Mouse (Mus musculus): Measurements from ENCODE around the gene Gramd4.

Gramd4 gene

GRCm38 (mm10) chr15:86057413-86057812, at the start of gene Gramd4:
Gene Gramd4, plus strand, starts transcription at chr15:86057695.
- peak; percentile 80 to 83 for DNase-seq

- DNase-seq = no peak
Measured at GRCm38 (mm10) chr15:86013130-86013529, 44.4 kb upstream of the Gramd4 start.

- no peak for DNase-seq
Measured at GRCm38 (mm10) chr15:86013656-86014055, 43.8 kb upstream of the Gramd4 start.

GRCm38 (mm10) chr15:86015026-86015425, 42.5 kb upstream of the Gramd4 start:
- DNase-seq = no peak

- no peak for DNase-seq
Measured at GRCm38 (mm10) chr15:86015860-86016541, 41.5 kb upstream of the Gramd4 start.

- DNase-seq = no peak
Measured at GRCm38 (mm10) chr15:86017336-86017735, 40.2 kb upstream of the Gramd4 start.

GRCm38 (mm10) chr15:86018753-86019512, 38.6 kb upstream of the Gramd4 start:
- DNase-seq = no peak

GRCm38 (mm10) chr15:86020008-86020407, 37.5 kb upstream of the Gramd4 start:
- DNase-seq = no peak

GRCm38 (mm10) chr15:86021301-86021700, 36.2 kb upstream of the Gramd4 start:
- DNase-seq = no peak

- no peak for DNase-seq
Measured at GRCm38 (mm10) chr15:86021971-86022370, 35.5 kb upstream of the Gramd4 start.

- DNase-seq = no peak
Measured at GRCm38 (mm10) chr15:86027871-86028270, 29.6 kb upstream of the Gramd4 start.

GRCm38 (mm10) chr15:86029981-86030380, 27.5 kb upstream of the Gramd4 start:
- DNase-seq = no peak

GRCm38 (mm10) chr15:86032811-86033190, 24.7 kb upstream of the Gramd4 start:
- DNase-seq = no peak

- no peak for DNase-seq
Measured at GRCm38 (mm10) chr15:86033191-86033841, 24.2 kb upstream of the Gramd4 start, which contains the start of gene Celsr1. Gene Celsr1, minus strand, starts transcription at chr15:86033777.

- DNase-seq = no peak
Measured at GRCm38 (mm10) chr15:86034021-86034523, 23.4 kb upstream of the Gramd4 start.

- no peak for DNase-seq
Measured at GRCm38 (mm10) chr15:86034781-86035360, 22.6 kb upstream of the Gramd4 start.

- DNase-seq = no peak
Measured at GRCm38 (mm10) chr15:86035913-86036312, 21.6 kb upstream of the Gramd4 start.

- peak; percentile 71 to 76 for DNase-seq
Measured at GRCm38 (mm10) chr15:86038802-86039201, 18.7 kb upstream of the Gramd4 start.

- DNase-seq = no peak
Measured at GRCm38 (mm10) chr15:86041421-86041820, 16.1 kb upstream of the Gramd4 start.

- no peak for DNase-seq
Measured at GRCm38 (mm10) chr15:86042364-86042763, 15.1 kb upstream of the Gramd4 start.

- no peak for DNase-seq
Measured at GRCm38 (mm10) chr15:86049510-86049909, 8.0 kb upstream of the Gramd4 start.

GRCm38 (mm10) chr15:86050170-86050743, 7.2 kb upstream of the Gramd4 start:
- peak in 1 of 2 experiments; percentile 52 for DNase-seq

- no peak for DNase-seq
Measured at GRCm38 (mm10) chr15:86051152-86051551, 6.3 kb upstream of the Gramd4 start.
